Mouse (Mus musculus) myocyte (in vitro differentiated cells): Measurements from ENCODE around the gene Larp6.

ENCODE experiments used
- E2F4 ChIP-seq: IDR thresholded peaks from one replicate; pipeline ENCODE4 v1.6.1; 2011; ENCODE audit warnings: mild to moderate bottlenecking, control low read depth, moderate library complexity; ENCODE audit not compliant: insufficient read depth
- MYOD1 ChIP-seq, 3 experiments: IDR thresholded peaks; one replicate each; pipeline ENCODE4 v1.6.1; 2011; ENCODE audit warnings: control low read depth in 2 of 3, low read depth in 2 of 3, mild to moderate bottlenecking in 2 of 3, moderate library complexity in 1 of 3; ENCODE audit not compliant: insufficient read length in 2 of 3, control insufficient read depth in 1 of 3
- MYOG ChIP-seq, 3 experiments: IDR thresholded peaks; one replicate each; pipeline ENCODE4 v1.6.1; 2011; ENCODE audit warnings: control low read depth in 2 of 3, low read depth in 2 of 3, mild to moderate bottlenecking in 2 of 3; ENCODE audit not compliant: insufficient read length in 2 of 3, control insufficient read depth in 1 of 3, insufficient read depth in 1 of 3
- POLR2A ChIP-seq: IDR thresholded peaks from one replicate; pipeline ENCODE4 v1.6.1; 2011; ENCODE audit warnings: low read depth, mild to moderate bottlenecking, control low read depth, moderate library complexity; ENCODE audit not compliant: insufficient read length
- POLR2AphosphoS2 ChIP-seq: IDR thresholded peaks from one replicate; pipeline ENCODE4 v1.6.1; 2011; ENCODE audit warnings: low read depth, control low read depth; ENCODE audit not compliant: insufficient read length
- SRF ChIP-seq: IDR thresholded peaks from one replicate; pipeline ENCODE4 v1.6.1; 2011; ENCODE audit warnings: low read depth; ENCODE audit not compliant: control insufficient read depth, insufficient read length
- TCF12 ChIP-seq: IDR thresholded peaks from one replicate; pipeline ENCODE4 v1.6.1; 2011; ENCODE audit warnings: mild to moderate bottlenecking, control low read depth; ENCODE audit not compliant: poor library complexity, insufficient read depth, severe bottlenecking
- USF1 ChIP-seq: IDR thresholded peaks from one replicate; pipeline ENCODE4 v1.6.1; 2011; ENCODE audit warnings: low read depth, mild to moderate bottlenecking, control low read depth, moderate library complexity

- no peak for TF ChIP-seq MYOG (IDR thresholded peaks at IDR 0.05; ENCODE audit: control insufficient read depth in 1 of 3, insufficient read depth in 1 of 3, insufficient read length in 2 of 3, low read depth in 2 of 3)
- TF ChIP-seq MYOD1 (IDR thresholded peaks at IDR 0.05; ENCODE audit: control insufficient read depth in 1 of 3, insufficient read length in 2 of 3, low read depth in 2 of 3): no peak
- TF ChIP-seq POLR2A: no peak
- no peak for TF ChIP-seq USF1
- TF ChIP-seq TCF12: no peak
- TF ChIP-seq POLR2AphosphoS2: no peak
- TF ChIP-seq SRF: no peak
- TF ChIP-seq E2F4: no peak
Observed at GRCm38 (mm10) chr9:60744171-60744969, 31.6 kb downstream of the Larp6 start.
